Mouse (Mus musculus): ENCODE measurements around the gene 2410004P03Rik. TPM values are rescaled to one million over a fixed set of nuclear protein-coding genes. Genes with fewer than 3 reads are reported as not detected.

Gene 2410004P03Rik
- polyA plus RNA-seq (2012; rRNA removed) = 0.46 TPM in 2 replicates

GRCm38 (mm10) chr12:17011100-17011870 lies at the start of gene 2410004P03Rik:
TSS of gene 2410004P03Rik (minus strand) at chr12:17011727.

GRCm38 (mm10) chr12:16999739-17000497 lies 11.6 kb downstream of the 2410004P03Rik start, which contains the start of gene Pqlc3:
TSS of gene Pqlc3 (minus strand) at chr12:17000408.

Other genes starting within 250 kb of the 2410004P03Rik start
- 14.2 and 15.8 TPM in 2 replicates for gene Greb1, start 210.8 kb downstream of the 2410004P03Rik start, polyA plus RNA-seq (2012; rRNA removed)
- gene E2f6, start 200.8 kb downstream of the 2410004P03Rik start, polyA plus RNA-seq (2012; rRNA removed) = 65.2 and 71.7 TPM in 2 replicates
- gene Rock2, start 116.8 kb downstream of the 2410004P03Rik start, polyA plus RNA-seq (2012; rRNA removed) = 15.5 and 20.2 TPM in 2 replicates
- 1.1 and 3.1 TPM in 2 replicates for gene Pqlc3, start 11.3 kb downstream of the 2410004P03Rik start, polyA plus RNA-seq (2012; rRNA removed)
- 0.98 and 1.1 TPM in 2 replicates for gene Kcnf1, start 165.2 kb upstream of the 2410004P03Rik start, polyA plus RNA-seq (2012; rRNA removed)

Measured in central nervous system, embryonic 11.5 days (tissue).